Mouse (Mus musculus) kidney, adult 2 months (tissue): ENCODE results near the gene Xpr1. TPM values are rescaled to one million over a fixed set of nuclear protein-coding genes. Genes with fewer than 3 reads are reported as not detected.

Experiments used
- DNase-seq: peaks from one replicate; pipeline ENCODE4 v3.0.0; 2021
- H3K27ac ChIP-seq: fragments of 200-500 bp; 2 replicates; pipeline ENCODE4 v1.5.1; 2012; ENCODE audit warnings: low read depth, low read length, control low read depth, inconsistent platforms; ENCODE audit not compliant: insufficient read depth
- H3K27me3 ChIP-seq: fragments of 200-500 bp; replicated peaks from 2 replicates; pipeline ENCODE4 v1.6.1; 2012; ENCODE audit warnings: mild to moderate bottlenecking, moderate library complexity, low read length, inconsistent platforms; ENCODE audit not compliant: control insufficient read depth, insufficient read depth
- H3K36me3 ChIP-seq: fragments of 200-500 bp; 2 replicates; pipeline ENCODE4 v1.6.1; 2012; ENCODE audit warnings: mild to moderate bottlenecking, moderate library complexity, low read length, inconsistent platforms; ENCODE audit not compliant: control insufficient read depth, insufficient read depth
- H3K4me1 ChIP-seq: fragments of 200-500 bp; 2 replicates; pipeline ENCODE4 v1.6.1; 2011; ENCODE audit warnings: low read length; ENCODE audit not compliant: control insufficient read depth, insufficient read depth
- H3K4me3 ChIP-seq: fragments of 200-500 bp; 2 replicates; pipeline ENCODE4 v1.5.1; 2011; ENCODE audit warnings: mild to moderate bottlenecking, low read depth, low read length, control low read depth; ENCODE audit not compliant: insufficient read depth
- CTCF ChIP-seq: fragments of 200-500 bp; conservative IDR thresholded peaks from 2 replicates; pipeline ENCODE4 v1.5.1; 2011; ENCODE audit warnings: low read depth, mild to moderate bottlenecking, control low read depth, low read length, moderate library complexity, mixed read lengths; ENCODE audit not compliant: insufficient read depth, insufficient read length
- POLR2A ChIP-seq: fragments of 200-500 bp; IDR thresholded peaks from one replicate; pipeline ENCODE4 v1.6.1; 2011; ENCODE audit warnings: low read depth, low read length, control low read depth
- WGBS: fragments of 180-500 bp; shearing (Covaris S2); methylation state at CpG from one replicate; pipeline ENCODE4 v1.1.7; 2018; 5-methylcytosine and 5-hydroxymethylcytosine counted together
- polyA plus RNA-seq: library from polyadenylated mRNA; depleted of rRNA; stranded (reverse); fragments of >200 nt; gene quantifications from 2 replicates; pipeline ENCODE4 v1.2.3, GENCODE M21; 2012

Xpr1 gene
- polyA plus RNA-seq, 1 experiment: 21.8 TPM

- WGBS: 63% methylated on average over 4 of the region's 4 CpGs
- no peak for DNase-seq
- H3K36me3 ChIP-seq: no peaks in the 10 kb centered on the region
- peaks cover 5% of the 10 kb centered on the region; the same call in 1 of the 2 replicates for H3K4me1 ChIP-seq
- no peak for TF ChIP-seq CTCF
- TF ChIP-seq POLR2A: no peak
- no peak overlapping the region for H3K27ac ChIP-seq
- no peak overlapping the region for H3K4me3 ChIP-seq
- no peaks in the 10 kb centered on the region for H3K27me3 ChIP-seq
These were observed 55.6 kb downstream of the Xpr1 start for GRCm38 (mm10) chr1:155361502-155362126.

- TF ChIP-seq POLR2A (no peak), CTCF (no peak)
- Histone ChIP-seq H3K4me1 (no peaks in the 10 kb centered on the region; the same call in 1 of the 2 replicates), H3K36me3 (no peaks in the 10 kb centered on the region), H3K27me3 (no peaks in the 10 kb centered on the region), H3K4me3 (no peak overlapping the region), H3K27ac (no peak overlapping the region)
- WGBS: 71% methylated on average over 4 of the region's 4 CpGs
- peak; percentile 18 for DNase-seq
These were observed 64.1 kb downstream of the Xpr1 start for GRCm38 (mm10) chr1:155353096-155353495.

GRCm38 (mm10) chr1:155351527-155351926, 65.7 kb downstream of the Xpr1 start:
- Histone ChIP-seq H3K4me3 (no peak overlapping the region), H3K27ac (no peak overlapping the region), H3K36me3 (no peaks in the 10 kb centered on the region), H3K4me1 (no peaks in the 10 kb centered on the region; the same call in 1 of the 2 replicates), H3K27me3 (no peaks in the 10 kb centered on the region)
- DNase-seq: no peak
- TF ChIP-seq CTCF (no peak), POLR2A (no peak)
- 99% methylated on average over 4 of the region's 4 CpGs for WGBS

DNA sequence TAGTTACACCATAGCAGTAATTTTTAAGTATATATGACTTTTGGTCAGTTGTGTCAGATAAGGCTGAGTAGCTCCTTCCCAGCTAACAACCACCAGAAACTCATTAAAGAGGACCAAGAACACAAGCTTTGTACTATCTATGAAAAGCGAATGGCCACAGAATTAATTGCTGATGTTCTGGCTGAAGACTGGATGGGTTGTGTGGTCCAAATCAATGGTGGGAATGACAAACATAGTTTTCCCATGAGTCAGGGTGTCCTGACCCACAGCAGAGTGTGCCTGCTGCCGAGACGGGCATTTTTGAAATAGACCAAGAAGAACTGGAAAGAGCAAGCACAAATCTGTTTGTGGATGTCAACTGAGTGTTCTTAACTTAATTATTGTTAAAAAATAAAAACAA, 68.7 kb downstream of the Xpr1 start:
- Histone ChIP-seq H3K4me1 (no peaks in the 10 kb centered on the region; the same call in 1 of the 2 replicates), H3K27me3 (no peaks in the 10 kb centered on the region), H3K4me3 (no peak overlapping the region), H3K27ac (no peak overlapping the region), H3K36me3 (no peaks in the 10 kb centered on the region)
- no peak for DNase-seq
- 75% methylated on average over 3 of the region's 3 CpGs for WGBS
- TF ChIP-seq CTCF (no peak), POLR2A (no peak)

GRCm38 (mm10) chr1:155347339-155347738, 69.9 kb downstream of the Xpr1 start:
- no peaks in the 10 kb centered on the region; the same call in 1 of the 2 replicates for H3K4me1 ChIP-seq
- DNase-seq: no peak
- TF ChIP-seq POLR2A: no peak
- no peak for TF ChIP-seq CTCF
- 89% methylated on average over 4 of the region's 4 CpGs for WGBS
- H3K4me3 ChIP-seq: no peak overlapping the region
- H3K27me3 ChIP-seq: no peaks in the 10 kb centered on the region
- no peak overlapping the region for H3K27ac ChIP-seq
- no peaks in the 10 kb centered on the region; the same call in 1 of the 2 replicates for H3K36me3 ChIP-seq

GRCm38 (mm10) chr1:155344019-155344418, 73.2 kb downstream of the Xpr1 start:
- no peak for TF ChIP-seq CTCF
- TF ChIP-seq POLR2A: no peak
- DNase-seq: no peak
- Histone ChIP-seq H3K36me3 (no peaks in the 10 kb centered on the region; the same call in 1 of the 2 replicates), H3K4me3 (no peak overlapping the region), H3K4me1 (no peaks in the 10 kb centered on the region; the same call in 1 of the 2 replicates), H3K27ac (no peak overlapping the region), H3K27me3 (no peaks in the 10 kb centered on the region)
- 77% methylated on average over 2 of the region's 2 CpGs for WGBS

DNA sequence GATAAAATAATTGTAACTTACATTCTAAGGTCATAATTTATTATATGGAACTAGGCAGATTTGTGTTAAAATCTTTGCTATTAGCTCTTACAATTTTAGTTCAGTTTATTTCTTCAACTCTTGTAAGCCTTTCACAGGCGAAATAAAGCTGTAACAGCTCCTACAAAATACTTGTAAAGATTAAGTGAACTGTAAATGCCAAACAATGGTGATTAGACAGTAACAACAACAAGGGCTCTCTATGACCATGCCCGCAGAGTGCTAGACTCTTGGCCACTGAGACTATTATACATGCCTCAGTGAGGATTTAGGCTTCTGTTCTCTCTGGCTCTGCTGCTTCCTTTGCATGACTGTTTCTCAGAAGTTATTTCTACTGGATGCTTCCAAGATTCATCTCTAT, 77.6 kb downstream of the Xpr1 start:
- no peaks in the 10 kb centered on the region; the same call in 1 of the 2 replicates for H3K36me3 ChIP-seq
- DNase-seq: no peak
- no peak overlapping the region for H3K4me3 ChIP-seq
- no peaks in the 10 kb centered on the region for H3K4me1 ChIP-seq
- 85% methylated on average over 2 of the region's 2 CpGs for WGBS
- H3K27me3 ChIP-seq: no peaks in the 10 kb centered on the region
- no peak overlapping the region for H3K27ac ChIP-seq
- no peak for TF ChIP-seq CTCF
- TF ChIP-seq POLR2A: no peak
